Mouse (Mus musculus): ENCODE results near the gene Gdpd3. TPM values are rescaled to one million over a fixed set of nuclear protein-coding genes. Genes with fewer than 3 reads are reported as not detected.

The Gdpd3 gene
- polyA plus RNA-seq, 1 experiment, result 35.7 TPM

GRCm38 (mm10) chr7:126792721-126793443 is 26.7 kb downstream of the Gdpd3 start:
- H3K4me1 ChIP-seq (ENCODE audit: control insufficient read depth, insufficient read depth, low read length), result peaks cover 13% of the 10 kb centered on the region
- DNase-seq, result no peak
- peak overlapping the region; percentile 48 for H3K4me3 ChIP-seq (replicated peaks; ENCODE audit: extremely low read depth, low read depth, low read length)
- 22% methylated on average over 11 of the region's 11 CpGs for WGBS
- no peak for TF ChIP-seq CTCF (IDR thresholded peaks at IDR 0.05; ENCODE audit: insufficient read depth, low read length)
- TF ChIP-seq POLR2A (IDR thresholded peaks at IDR 0.05; ENCODE audit: borderline replicate concordance, extremely low read depth, low read depth, low read length), result no peak

GRCm38 (mm10) chr7:126793456-126794270 is 27.5 kb downstream of the Gdpd3 start:
- H3K4me3 ChIP-seq (replicated peaks; ENCODE audit: extremely low read depth, low read depth, low read length), result no peak overlapping the region
- TF ChIP-seq POLR2A (IDR thresholded peaks at IDR 0.05; ENCODE audit: borderline replicate concordance, extremely low read depth, low read depth, low read length), result no peak
- TF ChIP-seq CTCF (IDR thresholded peaks at IDR 0.05; ENCODE audit: insufficient read depth, low read length), result no peak
- WGBS, result 79% methylated on average over 4 of the region's 4 CpGs
- H3K4me1 ChIP-seq (ENCODE audit: control insufficient read depth, insufficient read depth, low read length), result peaks cover 13% of the 10 kb centered on the region
- no peak for DNase-seq

GRCm38 (mm10) chr7:126794271-126794605 is 28.1 kb downstream of the Gdpd3 start:
- Histone ChIP-seq H3K4me1 (ENCODE audit: control insufficient read depth, insufficient read depth, low read length) (peaks cover 13% of the 10 kb centered on the region), H3K4me3 (replicated peaks; ENCODE audit: extremely low read depth, low read depth, low read length) (no peak overlapping the region)
- TF ChIP-seq CTCF (IDR thresholded peaks at IDR 0.05; ENCODE audit: insufficient read depth, low read length) (no peak), POLR2A (IDR thresholded peaks at IDR 0.05; ENCODE audit: borderline replicate concordance, extremely low read depth, low read depth, low read length) (no peak)
- no peak for DNase-seq
- WGBS, result 39% methylated on average over 4 of the region's 4 CpGs

GRCm38 (mm10) chr7:126795387-126796317 is 29.5 kb downstream of the Gdpd3 start:
- TF ChIP-seq POLR2A (IDR thresholded peaks at IDR 0.05; ENCODE audit: borderline replicate concordance, extremely low read depth, low read depth, low read length) (no peak), CTCF (IDR thresholded peaks at IDR 0.05; ENCODE audit: insufficient read depth, low read length) (no peak)
- DNase-seq, result no peak
- WGBS, result 82% methylated on average over 16 of the region's 16 CpGs
- H3K4me1 ChIP-seq (ENCODE audit: control insufficient read depth, insufficient read depth, low read length), result peaks cover 14% of the 10 kb centered on the region
- H3K4me3 ChIP-seq (replicated peaks; ENCODE audit: extremely low read depth, low read depth, low read length), result no peak overlapping the region

- TF ChIP-seq CTCF (IDR thresholded peaks at IDR 0.05; ENCODE audit: insufficient read depth, low read length) (peak; percentile 6; the same call in 1 of the 2 replicates), POLR2A (IDR thresholded peaks at IDR 0.05; ENCODE audit: borderline replicate concordance, extremely low read depth, low read depth, low read length) (no peak)
- H3K4me1 ChIP-seq (ENCODE audit: control insufficient read depth, insufficient read depth, low read length), result peaks cover 10% of the 10 kb centered on the region
- no peak overlapping the region for H3K4me3 ChIP-seq (replicated peaks; ENCODE audit: extremely low read depth, low read depth, low read length)
- WGBS, result 62% methylated on average over 8 of the region's 8 CpGs
- DNase-seq, result no peak
These were observed 30.3 kb downstream of the Gdpd3 start for GRCm38 (mm10) chr7:126796350-126796932.

GRCm38 (mm10) chr7:126797411-126798126 is 31.4 kb downstream of the Gdpd3 start, which contains the start of gene Fam57b:
Gene Fam57b, plus strand, starts transcription at chr7:126797668.
- WGBS, result 11% methylated on average over 21 of the region's 21 CpGs
- peaks cover 10% of the 10 kb centered on the region for H3K4me1 ChIP-seq (ENCODE audit: control insufficient read depth, insufficient read depth, low read length)
- no peak for TF ChIP-seq POLR2A (IDR thresholded peaks at IDR 0.05; ENCODE audit: borderline replicate concordance, extremely low read depth, low read depth, low read length)
- no peak for TF ChIP-seq CTCF (IDR thresholded peaks at IDR 0.05; ENCODE audit: insufficient read depth, low read length)
- peak; percentile 35 for DNase-seq
- peak within 1 kb of the TSS; percentile 100 for H3K4me3 ChIP-seq (replicated peaks; ENCODE audit: extremely low read depth, low read depth, low read length)

GRCm38 (mm10) chr7:126798127-126799049 is 32.3 kb downstream of the Gdpd3 start:
- no peak for DNase-seq
- no peak for TF ChIP-seq CTCF (IDR thresholded peaks at IDR 0.05; ENCODE audit: insufficient read depth, low read length)
- no peak for TF ChIP-seq POLR2A (IDR thresholded peaks at IDR 0.05; ENCODE audit: borderline replicate concordance, extremely low read depth, low read depth, low read length)
- WGBS, result under 1% methylated on average over 40 of the region's 40 CpGs
- peaks cover 10% of the 10 kb centered on the region for H3K4me1 ChIP-seq (ENCODE audit: control insufficient read depth, insufficient read depth, low read length)
- peak overlapping the region; percentile 100 for H3K4me3 ChIP-seq (replicated peaks; ENCODE audit: extremely low read depth, low read depth, low read length)

All from lung, adult 2 months (tissue).